Mouse (Mus musculus) spleen, adult 12 weeks (tissue): ENCODE measurements around the gene Gpr27.

Experiments
- DNase-seq: peaks from one replicate; pipeline ENCODE4 v3.0.0; 2022; ENCODE audit warnings: low spot score

Gene Gpr27

DNA sequence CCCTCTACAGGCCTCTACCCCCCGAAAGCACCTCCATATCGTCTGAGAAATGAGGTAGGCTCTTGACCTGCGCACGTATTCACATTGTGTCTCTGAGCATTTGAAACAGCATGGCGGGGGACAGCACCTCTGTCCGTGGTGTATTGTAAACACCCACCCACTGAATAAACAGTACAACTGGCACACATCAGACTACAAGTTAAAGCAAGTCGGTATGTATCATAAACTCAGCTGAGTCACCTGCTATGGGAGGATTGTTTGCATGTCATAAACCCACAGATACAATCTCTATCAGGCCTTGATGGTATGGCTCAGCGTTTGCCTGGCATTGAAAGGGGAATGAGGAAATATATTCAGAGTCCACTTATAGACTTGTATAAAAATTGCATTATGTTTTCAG is 15.2 kb upstream of the Gpr27 start:
- DNase-seq, result no peak

DNA sequence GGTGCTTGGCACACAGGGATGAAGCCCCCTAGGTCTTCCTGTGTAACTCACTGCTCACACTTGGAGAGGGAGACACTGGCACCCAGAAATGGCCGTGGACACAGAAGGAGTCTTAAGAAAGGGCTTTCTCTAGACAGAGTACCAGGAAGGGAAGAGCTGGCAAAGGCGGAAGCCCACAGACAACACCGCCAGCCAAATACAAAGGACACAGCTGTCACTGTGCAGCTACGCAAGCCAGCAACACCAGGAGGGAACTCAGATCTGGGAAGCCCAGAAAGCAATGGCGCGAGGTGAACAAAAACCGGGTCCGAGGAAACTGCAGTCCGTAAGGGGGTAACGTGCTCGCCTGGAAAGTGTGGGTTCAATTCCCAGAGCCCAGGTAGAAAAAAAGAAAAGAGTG is 14.4 kb upstream of the Gpr27 start:
- no peak for DNase-seq

DNA sequence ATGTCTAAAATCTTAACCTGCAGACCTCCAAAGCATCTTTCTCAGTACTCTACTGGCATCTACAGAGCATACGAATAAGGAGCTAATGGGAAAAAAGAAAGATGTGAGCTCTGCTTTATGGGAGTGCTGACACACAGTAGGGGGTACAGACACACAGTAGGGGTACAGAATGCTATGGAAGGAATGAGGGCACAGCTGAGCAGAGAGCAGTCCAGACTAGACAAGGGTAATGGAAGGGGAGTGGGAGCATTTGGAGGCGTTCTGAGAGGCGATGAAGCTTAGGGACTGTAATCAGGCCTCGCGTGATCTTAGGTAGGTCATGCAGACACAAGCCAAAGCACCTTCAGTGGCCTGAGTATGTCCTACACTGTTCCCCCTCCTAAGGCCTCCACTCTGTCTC is 8.5 kb upstream of the Gpr27 start:
- DNase-seq, result no peak

DNA sequence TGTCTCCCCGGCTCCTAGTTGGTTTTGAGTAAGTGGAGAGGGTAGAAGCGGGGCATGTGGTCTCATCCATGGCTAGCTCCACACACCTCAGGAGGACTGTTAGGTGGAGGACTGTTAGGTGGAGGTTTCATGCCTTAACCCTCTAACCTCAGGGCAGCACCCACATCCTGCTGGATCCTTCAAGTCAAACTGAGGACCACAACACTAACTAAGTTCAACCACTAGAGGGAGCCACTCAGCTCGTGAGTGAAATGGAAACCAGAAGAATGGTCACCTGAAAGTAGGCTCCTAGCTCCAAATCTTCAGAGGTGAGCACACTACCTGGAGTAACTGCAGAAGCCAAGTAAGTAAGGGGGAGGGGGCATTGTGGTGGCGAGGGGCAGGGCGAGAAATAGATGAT is 7.6 kb upstream of the Gpr27 start:
- DNase-seq, result no peak

DNA sequence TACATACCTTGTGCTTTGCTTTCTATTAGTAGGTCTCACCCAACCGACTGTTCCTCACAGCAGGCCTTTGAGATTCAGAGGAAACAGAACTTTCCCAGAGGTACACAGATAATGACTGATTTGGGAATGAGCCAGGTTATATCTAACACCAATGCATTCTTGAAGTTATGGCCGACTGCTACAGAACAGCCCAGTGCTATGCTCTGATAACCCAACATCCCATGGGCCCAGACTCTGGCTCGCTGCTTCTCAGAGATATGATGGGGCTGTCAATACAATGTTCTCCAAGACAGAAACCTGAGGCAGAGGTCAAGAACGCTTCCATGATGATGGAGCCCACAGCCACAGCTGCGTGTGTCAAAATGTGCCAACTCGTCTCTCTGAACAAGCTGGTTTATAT is 4.0 kb upstream of the Gpr27 start:
- DNase-seq, result no peak

DNA sequence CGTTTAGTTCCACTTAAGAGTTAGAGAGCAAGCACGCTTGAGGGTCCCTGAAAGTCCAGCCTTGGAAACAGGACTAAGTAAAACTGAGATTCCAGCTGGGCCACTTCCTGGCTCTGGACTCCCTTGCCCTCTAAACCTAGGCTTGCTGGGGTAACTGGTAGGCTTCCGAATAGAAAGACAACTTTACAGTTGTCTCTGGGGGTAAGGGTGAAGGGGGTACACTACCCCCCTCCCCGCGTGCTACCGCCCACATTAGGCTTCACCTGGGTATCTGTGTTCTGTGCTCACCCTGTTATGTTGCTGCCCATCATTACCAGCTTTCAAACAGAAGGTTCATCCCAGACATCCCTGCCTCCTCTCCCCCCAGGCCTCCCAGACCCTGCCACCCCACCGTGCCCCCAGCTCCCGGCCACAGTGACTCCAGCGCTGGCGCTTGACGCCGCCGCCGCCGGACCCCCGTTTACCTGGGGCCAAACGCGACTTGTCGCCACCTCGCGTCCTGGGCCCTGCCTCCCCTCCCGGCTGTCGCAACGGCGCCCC is 743 bp upstream of the Gpr27 start:
- no peak for DNase-seq

DNA sequence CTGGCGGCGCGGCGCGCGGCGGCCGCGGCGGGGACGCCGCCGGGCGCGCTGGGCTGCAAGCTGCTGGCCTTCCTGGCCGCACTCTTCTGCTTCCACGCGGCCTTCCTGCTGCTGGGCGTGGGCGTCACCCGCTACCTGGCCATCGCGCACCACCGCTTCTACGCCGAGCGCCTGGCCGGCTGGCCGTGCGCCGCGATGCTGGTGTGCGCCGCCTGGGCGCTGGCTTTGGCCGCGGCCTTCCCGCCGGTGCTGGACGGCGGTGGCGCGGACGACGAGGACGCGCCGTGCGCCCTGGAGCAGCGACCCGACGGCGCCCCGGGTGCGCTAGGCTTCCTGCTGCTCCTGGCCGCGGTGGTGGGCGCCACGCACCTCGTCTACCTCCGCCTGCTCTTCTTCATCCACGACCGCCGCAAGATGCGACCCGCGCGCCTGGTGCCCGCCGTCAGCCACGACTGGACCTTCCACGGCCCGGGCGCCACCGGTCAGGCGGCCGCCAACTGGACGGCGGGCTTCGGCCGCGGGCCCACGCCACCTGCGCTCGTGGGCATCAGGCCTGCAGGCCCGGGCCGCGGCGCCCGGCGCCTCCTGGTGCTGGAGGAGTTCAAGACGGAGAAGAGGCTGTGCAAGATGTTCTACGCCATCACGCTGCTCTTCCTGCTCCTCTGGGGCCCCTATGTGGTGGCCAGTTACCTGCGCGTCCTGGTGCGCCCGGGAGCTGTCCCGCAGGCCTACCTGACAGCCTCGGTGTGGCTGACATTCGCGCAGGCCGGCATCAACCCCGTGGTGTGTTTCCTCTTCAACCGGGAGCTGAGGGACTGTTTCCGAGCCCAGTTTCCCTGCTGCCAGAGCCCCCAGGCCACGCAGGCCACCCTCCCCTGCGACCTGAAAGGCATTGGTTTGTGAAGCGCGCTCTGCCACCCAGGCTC is 700 bp downstream of the Gpr27 start:
- no peak for DNase-seq

DNA sequence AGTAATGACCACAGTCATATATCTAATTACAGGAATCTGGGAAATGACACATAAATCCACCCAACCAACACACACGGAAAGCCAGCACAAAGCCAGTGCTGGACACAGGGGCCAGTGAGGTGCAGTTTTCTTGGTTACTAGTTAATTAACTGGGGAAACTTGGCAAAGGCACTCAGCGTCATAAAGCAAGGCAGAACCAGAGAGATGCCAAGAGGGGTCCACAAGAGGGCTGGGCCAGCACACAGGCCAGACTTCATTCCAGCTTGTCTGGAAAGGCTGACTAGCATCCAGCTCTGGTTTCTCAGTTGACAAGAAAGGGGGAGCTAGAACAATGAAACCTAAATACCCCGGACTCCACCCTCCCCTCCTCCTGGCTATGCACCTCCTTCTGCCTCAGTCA is 8.0 kb downstream of the Gpr27 start:
- DNase-seq, result no peak

DNA sequence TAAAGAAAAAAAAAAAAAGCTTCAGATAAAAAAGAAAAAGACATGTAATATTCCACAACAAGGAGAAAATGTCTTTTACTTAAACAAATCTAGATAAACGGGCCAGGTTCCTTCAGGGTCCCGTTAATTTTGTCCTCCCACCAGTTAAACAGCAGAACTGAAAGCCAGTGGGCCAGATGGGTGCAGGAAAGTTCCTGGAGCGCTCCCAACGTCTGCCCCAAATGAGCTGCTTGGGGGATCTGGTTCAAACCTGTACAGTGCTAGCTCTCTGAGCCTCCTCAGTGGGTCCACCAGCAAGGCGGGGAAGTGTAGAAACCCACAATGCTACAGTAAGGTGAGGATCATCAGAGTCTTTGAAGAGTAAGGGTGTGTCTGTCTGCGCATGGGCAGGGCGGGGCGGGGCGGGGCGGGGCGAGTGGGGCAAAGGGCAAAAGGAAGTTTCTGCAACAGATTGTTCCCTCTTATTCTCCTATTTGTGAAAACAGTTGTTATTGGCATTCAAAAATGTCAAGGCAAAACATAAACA is 19.2 kb downstream of the Gpr27 start:
- no peak for DNase-seq

DNA sequence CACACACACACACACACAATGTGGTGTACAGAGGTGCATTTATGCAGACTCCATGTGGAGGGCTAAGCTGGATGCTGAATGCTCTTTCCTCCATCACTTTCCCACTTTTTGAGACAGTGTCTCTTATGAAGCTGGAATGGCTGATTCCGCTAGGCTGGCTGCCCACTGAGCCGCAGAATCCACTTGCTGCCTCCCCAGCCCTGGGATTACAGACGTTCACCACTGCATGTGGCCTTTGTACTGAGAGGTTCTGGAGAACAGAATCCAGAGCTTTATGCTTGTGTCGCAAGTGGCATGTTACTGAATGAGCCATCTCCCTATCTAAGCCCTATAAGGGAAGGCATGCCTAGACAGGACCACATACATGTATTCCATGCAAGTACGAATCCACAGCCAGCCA is 20.8 kb downstream of the Gpr27 start:
- DNase-seq, result no peak

DNA sequence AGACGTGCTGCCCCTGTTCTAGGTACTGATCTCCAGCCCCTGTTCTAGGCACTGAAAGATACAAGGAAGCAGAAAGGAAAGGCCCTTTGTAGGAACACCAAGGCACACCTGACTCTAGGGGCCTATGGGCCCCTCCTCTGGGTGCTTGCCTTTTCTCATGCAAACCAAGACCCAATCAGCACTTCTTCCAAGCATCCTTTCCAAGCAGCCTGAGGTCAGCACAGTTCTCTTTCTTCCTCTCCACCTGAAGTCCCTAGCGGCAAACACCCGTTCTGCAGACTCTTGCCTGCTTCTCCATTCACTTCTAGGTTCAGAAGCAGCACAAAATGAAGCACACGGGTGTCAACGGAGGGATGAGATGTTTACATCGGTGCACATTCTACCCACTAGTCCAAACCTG is 22.7 kb downstream of the Gpr27 start:
- DNase-seq, result no peak

DNA sequence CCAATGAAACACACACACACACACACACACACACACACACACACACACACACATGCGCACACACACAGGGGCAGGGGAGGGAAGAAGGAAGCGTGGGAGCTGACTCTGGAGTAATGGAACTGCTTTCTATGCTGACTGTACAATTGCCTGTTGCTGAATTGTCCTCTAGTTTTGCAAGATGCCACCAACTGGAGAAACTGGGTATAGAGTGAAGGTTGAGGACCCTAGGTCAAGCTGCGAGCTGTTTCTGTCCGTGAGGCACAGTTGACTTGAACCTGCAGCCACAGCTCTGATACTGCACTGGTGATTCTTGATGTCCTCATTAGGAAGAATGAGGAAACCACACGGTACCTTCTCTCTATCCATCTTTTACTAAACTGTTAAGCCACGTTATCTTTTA is 23.4 kb downstream of the Gpr27 start:
- no peak for DNase-seq

DNA sequence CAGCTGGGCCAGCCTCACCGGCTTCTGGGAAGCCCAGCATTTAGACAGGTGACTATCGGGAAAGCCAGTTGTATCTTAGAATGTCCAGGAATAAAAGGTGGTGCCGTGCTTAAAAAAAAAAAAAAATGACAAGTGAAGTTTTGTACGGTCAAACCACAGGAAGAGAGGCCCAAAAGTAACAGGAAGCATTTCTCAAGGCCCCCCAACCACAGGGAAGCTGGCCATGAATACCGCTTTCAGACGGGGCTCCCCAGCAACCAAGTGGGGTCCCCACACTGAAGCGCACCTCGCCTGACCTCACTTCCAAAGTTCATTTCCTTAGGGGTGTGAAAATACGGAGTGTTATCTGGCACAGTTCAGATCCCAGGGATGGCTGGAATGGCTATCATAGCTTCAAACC is 28.6 kb downstream of the Gpr27 start:
- no peak for DNase-seq

DNA sequence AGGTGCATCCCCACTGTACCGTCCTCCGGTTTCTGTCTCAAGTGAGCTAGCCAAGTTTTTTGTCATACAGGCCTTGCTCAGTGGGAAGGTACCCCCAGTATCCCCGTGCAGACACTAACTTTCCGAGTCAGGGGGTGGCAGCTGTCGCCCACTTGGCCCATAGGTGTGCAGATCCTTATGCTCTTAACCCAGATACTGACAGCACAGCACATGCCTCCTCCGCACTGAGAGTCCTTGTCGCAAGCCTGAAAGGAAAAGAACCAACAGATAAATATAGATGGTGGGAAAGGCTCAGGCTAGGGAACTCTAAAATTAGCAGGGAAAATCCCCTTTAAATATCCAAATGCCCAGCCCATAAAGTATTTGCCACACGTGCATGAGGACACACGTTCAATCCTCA is 29.9 kb downstream of the Gpr27 start:
- DNase-seq, result no peak

DNA sequence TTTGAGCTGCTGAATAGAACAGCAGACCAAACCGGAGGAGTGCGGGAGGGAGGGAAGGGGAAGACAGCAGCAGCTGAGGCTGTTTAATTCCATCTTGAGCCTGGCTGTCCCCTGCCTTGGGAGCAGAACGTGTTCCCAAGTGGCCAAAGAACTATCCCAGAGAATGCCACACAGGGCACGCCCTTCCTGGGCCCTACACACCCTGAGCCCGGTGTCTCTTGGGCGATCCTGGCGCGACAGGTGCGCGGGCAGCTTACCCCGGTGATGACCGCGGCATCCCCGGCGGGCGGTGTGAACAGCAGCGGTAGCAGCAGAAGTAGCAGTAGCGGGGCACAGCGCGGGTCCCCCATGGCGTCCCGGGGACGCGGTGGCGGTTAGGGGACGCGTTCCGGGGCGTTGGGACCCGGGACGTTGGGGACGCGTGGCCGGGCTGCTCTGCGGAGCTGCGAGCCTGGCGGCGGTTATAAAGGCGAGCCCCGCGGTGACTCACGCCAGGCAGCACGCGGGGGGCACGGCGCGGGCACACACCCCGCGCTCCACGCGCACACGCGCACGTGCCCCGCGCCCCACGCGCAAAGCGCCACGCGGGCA is 33.6 kb downstream of the Gpr27 start, which contains the start of gene Prok2:
Gene Prok2 (minus strand): TSS at position 422 of the 591 bp plus-strand sequence.
- no peak for DNase-seq

DNA sequence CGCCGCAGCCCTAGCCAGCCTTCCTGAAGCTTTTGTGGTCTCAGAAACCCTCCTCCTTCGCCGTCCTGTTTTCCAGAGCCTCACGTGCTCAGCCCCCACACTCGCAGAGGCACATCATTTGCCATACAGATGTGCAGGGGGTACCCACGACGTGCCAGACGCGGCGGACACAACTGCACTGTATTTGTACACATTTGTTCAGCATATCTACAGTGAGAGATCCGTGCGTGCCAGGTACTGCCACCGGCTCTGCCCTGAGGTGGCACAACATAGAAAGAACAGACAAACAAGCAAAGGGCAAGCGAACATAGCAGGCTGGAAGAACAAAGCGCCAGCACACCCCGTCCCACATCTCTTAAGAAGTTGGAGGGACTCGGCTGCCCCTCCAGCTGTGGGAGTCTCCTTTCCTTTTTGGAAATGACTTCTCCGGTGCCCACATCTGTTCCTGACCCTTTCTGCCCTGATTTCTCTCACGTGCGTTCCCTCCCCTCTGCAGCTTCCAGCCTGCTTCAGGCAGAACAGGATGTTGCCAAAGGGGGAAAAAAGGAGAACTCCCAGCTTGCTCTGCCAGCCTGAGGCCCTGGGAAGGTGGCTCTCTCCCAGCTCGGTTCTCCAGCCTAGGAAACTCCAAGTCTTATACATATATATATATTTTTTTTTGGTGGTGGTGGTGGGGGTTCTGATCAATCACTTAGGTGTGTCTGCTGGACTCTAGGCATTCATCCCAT is 34.3 kb downstream of the Gpr27 start:
- DNase-seq, result no peak

DNA sequence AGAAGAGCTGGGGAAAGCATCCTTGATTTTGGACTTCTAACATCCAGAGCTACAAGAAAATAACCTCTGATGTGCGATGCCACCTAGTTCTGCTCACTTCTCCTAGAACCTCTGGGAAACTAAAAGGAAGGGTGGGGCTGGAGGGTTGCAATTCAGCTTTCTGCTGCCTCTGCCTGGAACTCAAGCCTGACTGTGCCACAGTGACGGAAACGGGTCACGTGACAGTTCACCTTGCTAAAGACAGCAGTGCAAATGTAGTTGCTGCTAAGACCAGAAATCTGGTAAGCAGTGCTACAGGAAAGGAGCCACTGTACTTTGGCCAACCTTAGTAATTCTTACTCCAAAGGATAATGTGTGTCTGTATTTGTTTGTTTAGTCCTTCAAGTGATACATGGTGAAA is 37.4 kb downstream of the Gpr27 start:
- DNase-seq, result no peak

DNA sequence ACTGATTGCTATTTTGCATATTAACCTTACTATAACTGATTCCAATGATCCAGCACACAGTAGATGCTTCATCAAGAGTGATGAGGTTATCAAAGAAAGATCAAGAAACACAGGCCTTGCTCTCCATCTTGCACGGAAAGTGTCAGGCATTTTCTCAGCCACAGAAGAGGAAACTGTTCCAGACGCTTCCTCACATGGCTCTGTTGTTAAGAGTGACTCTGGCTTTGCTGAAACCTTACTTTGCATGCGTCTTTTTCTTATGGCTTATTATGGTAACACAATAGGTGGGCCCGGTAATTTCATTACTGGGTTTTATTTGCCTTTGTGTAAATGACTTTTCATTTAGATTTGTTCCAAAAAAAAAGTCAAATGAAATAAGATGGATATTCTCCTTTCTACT is 39.4 kb downstream of the Gpr27 start:
- DNase-seq, result no peak

DNA sequence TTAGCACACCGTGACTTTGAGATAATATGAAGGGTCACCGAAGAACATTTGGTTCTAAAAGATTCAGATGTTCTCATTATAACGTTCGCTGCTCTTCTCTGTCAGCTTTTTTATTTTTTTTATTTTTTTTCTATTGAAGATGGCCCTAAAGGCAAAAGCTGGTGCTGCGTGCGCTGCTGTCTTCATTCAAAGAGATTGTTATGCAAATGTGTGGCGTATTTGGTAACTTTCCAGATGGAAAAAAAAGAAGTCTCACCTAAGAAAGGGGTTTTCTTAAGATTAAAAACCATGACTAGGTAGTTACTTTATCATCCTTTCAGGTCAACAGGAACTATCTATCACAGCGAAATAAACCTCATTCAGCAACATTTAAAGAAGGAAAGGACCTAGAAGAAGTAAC is 40.2 kb downstream of the Gpr27 start:
- DNase-seq, result no peak

DNA sequence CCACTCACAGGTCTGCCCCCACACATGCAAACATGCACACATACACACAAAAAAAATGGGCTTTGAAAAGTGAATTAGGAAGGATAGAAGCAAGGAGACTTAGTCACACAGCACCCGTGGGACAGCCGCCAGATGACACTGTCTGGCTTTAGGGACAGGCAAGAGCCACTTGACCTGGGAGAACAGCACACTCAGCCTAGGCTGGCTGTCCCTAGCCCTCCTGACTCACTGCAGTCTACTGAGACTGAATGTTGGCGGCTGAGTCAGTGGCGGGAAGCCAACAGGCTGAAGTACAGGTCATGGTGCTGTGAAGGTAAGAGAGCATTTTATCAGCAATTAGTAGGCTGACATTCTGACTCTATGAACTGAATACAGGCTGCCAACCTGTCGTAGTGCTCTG is 42.2 kb downstream of the Gpr27 start:
- no peak for DNase-seq

DNA sequence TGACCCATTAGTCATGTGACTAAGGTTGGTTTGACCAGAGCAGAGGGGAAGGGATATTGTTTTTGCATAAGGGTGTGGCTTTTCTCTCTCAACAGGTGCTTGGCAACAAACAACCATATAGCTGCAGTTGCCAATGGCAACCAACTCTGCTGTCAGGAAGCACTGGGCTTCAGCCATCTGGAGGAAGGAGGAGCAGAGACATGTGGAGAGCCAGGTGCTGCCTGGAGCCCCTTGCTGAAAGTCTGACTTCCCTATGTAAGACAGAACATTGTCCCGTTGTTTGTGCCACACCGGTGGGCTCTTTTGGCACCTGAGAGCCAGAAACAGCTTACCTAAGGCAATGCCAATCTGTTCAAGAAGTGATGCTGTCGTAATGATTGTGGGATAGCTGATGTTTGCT is 50.4 kb downstream of the Gpr27 start:
- DNase-seq, result no peak
